Mouse (Mus musculus) kidney, postnatal 0 days (tissue): ENCODE measurements around the gene Scn5a. TPM values are rescaled to one million over a fixed set of nuclear protein-coding genes. Genes with fewer than 3 reads are reported as not detected.
A peak's percentile ranks its signal among the peaks of the same experiment; 100 is the strongest.

Experiments used
- ATAC-seq: fragments of 200-750 bp; cut with Nextera tagmentation; replicated peaks from 2 replicates; pipeline ENCODE4 v1.8.0; 2017; ENCODE audit warnings: low read depth, moderate number of reproducible peaks, moderate TSS enrichment, moderate library complexity; ENCODE audit not compliant: low FRiP score
- DNase-seq: peaks from one replicate; pipeline ENCODE4 v3.0.0-alpha.2; 2016; ENCODE audit warnings: low spot score
- H3K27ac ChIP-seq: fragments of 300-500 bp; sonication (generic); 2 replicates; pipeline ENCODE4 v1.5.1; 2014; ENCODE audit warnings: mild to moderate bottlenecking
- H3K27me3 ChIP-seq: fragments of 300-500 bp; sonication (generic); 2 replicates; pipeline ENCODE4 v1.6.1; 2014; ENCODE audit warnings: low read length, mixed read lengths; ENCODE audit not compliant: insufficient read depth
- H3K36me3 ChIP-seq: fragments of 300-500 bp; sonication (generic); 2 replicates; pipeline ENCODE4 v1.6.1; 2014; ENCODE audit warnings: low read length, mixed read lengths; ENCODE audit not compliant: insufficient read depth
- H3K4me1 ChIP-seq: fragments of 300-500 bp; sonication (generic); replicated peaks from 2 replicates; pipeline ENCODE4 v1.6.1; 2014; ENCODE audit warnings: antibody characterized with exemption, low read length, mixed read lengths; ENCODE audit not compliant: insufficient read depth
- H3K4me2 ChIP-seq: fragments of 300-500 bp; sonication (generic); 2 replicates; pipeline ENCODE4 v1.6.1; 2014; ENCODE audit warnings: mild to moderate bottlenecking, low read length, moderate library complexity, mixed read lengths
- H3K4me3 ChIP-seq: fragments of 300-500 bp; sonication (generic); replicated peaks from 2 replicates; pipeline ENCODE4 v1.5.1; 2014; ENCODE audit warnings: low read depth, low read length
- H3K9ac ChIP-seq: fragments of 300-500 bp; sonication (generic); 2 replicates; pipeline ENCODE4 v1.6.1; 2014; ENCODE audit warnings: low read depth, low read length
- H3K9me3 ChIP-seq: fragments of 300-500 bp; sonication (generic); replicated peaks from 2 replicates; pipeline ENCODE4 v1.6.1; 2016; ENCODE audit warnings: low read length, inconsistent platforms, mixed read lengths
- CTCF ChIP-seq: IDR thresholded peaks from 2 replicates; pipeline ENCODE4 v1.5.1; 2016; ENCODE audit warnings: antibody characterized with exemption, low read depth, mild to moderate bottlenecking, moderate library complexity
- WGBS: fragments of 180-500 bp; shearing (Covaris S2); extraction: QIAGEN DNeasy Blood & Tissue Kit; methylation state at CpG from one replicate; pipeline ENCODE4 v1.1.7; 2014; 5-methylcytosine and 5-hydroxymethylcytosine counted together
- polyA plus RNA-seq: library from polyadenylated mRNA; unstranded; fragments of >200 nt; fragmentation: Nextera tagmentation; extraction: Ambion mirVana; gene quantifications from 2 replicates; pipeline ENCODE4 v1.2.1, GENCODE M21; 2015

Gene Scn5a
- polyA plus RNA-seq, 1 experiment from 2014 or later: 0.12 TPM

DNA sequence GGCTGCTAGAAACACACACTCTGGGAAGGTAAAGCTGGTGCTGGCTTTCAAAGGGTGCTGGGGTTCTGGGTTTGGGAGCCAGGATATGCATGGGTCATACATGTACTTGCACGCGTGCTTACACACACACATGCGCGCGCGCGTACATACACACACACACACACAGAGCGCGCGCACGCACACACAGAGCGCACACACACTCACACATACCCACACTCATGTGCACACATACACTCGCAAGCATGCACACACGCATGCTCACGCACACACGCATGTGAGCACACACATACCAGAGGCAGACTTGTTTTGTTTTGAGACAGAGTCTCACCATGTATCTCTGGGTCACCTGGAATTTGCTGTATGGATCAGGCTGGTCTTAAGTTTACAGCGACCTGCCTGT lies 1.4 kb upstream of the Scn5a start:
- Histone ChIP-seq H3K9ac (no peak overlapping the region), H3K4me3 (no peak overlapping the region), H3K36me3 (no peaks in the 10 kb centered on the region), H3K4me1 (peaks cover 5% of the 10 kb centered on the region; the same call in 1 of the 2 replicates), H3K27me3 (peaks cover 43% of the 10 kb centered on the region), H3K27ac (no peak overlapping the region), H3K4me2 (no peak overlapping the region), H3K9me3 (no peaks in the 10 kb centered on the region)
- TF ChIP-seq CTCF: no peak
- ATAC-seq (no peak), DNase-seq (no peak)
- WGBS: 91% methylated on average over 17 of the region's 17 CpGs

DNA sequence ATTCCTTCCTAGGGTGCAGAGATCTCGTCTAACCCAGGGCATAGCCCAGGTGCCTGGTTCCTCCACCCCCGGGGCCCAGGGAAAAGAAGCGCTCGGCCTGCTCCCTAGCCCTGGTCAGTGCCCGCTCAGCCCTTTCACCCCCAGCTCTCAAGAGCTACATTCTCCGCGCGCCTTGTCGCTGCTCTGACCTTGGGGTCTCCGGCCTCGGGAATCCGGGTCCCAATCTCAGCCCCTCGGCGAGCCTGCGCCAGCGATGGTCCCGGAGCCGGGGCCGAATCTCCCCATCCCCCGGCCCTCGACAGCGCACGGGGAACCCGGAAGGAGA lies 543 bp downstream of the Scn5a start:
- Histone ChIP-seq H3K4me1 (peaks cover 5% of the 10 kb centered on the region; the same call in 1 of the 2 replicates), H3K9ac (peak overlapping the region; percentile 50; the same call in 1 of the 2 replicates), H3K4me2 (peak overlapping the region; percentile 98), H3K27ac (no peak overlapping the region), H3K27me3 (peaks cover 43% of the 10 kb centered on the region), H3K36me3 (no peaks in the 10 kb centered on the region), H3K9me3 (no peaks in the 10 kb centered on the region), H3K4me3 (peak overlapping the region; percentile 54)
- no peak for ATAC-seq
- WGBS: 1% methylated on average over 24 of the region's 24 CpGs
- TF ChIP-seq CTCF: no peak
- DNase-seq: no peak

DNA sequence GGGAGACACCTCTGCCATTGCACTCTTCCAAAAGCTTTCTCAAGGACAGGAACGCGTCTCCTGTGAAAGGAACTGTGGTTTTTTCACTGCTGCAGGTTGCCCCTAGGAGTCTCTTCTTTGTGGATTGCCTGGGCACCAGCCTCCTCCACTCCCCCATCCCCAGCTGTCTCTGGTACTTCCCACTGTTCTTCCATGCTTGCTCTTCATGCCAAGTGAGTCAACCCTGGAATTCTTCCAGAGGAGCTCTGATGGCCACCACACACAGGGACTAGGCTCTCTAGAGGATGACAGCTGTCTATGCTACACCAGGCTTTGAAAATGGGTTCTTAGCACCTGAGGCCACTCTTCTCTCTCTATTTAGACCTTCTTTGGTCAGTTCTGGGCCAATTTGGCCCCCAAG lies 1.8 kb downstream of the Scn5a start:
- ATAC-seq: no peak
- 90% methylated on average over 2 of the region's 2 CpGs for whole genome bisulfite sequencing
- H3K9ac ChIP-seq: no peak overlapping the region
- no peak overlapping the region for H3K4me2 ChIP-seq
- TF ChIP-seq CTCF: no peak
- H3K4me1 ChIP-seq: peaks cover 5% of the 10 kb centered on the region; the same call in 1 of the 2 replicates
- H3K4me3 ChIP-seq: no peak overlapping the region
- no peaks in the 10 kb centered on the region for H3K9me3 ChIP-seq
- no peak for DNase-seq
- H3K27me3 ChIP-seq: peaks cover 43% of the 10 kb centered on the region
- no peak overlapping the region for H3K27ac ChIP-seq
- H3K36me3 ChIP-seq: no peaks in the 10 kb centered on the region

DNA sequence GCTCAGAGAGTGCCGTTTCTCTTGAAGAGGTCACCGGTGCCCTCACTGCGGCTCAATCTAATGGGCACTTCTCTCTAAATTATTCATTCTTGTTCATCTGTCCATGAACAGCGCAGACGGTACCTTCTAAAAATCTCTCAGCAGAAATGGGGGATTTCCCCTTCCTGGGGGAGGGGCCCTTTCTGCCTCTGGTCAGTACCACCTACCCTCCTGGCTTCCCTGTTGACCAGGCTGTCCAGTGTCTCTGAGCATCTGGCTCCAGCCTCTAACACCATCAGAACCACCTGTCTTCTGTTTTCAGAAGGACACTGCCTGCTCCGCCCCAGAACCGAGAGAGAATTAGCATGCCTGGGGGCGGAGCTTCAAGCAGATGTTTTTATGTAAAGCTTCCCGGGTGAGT lies 3.1 kb downstream of the Scn5a start:
- Histone ChIP-seq H3K4me2 (no peak overlapping the region), H3K27me3 (peaks cover 56% of the 10 kb centered on the region), H3K9me3 (no peaks in the 10 kb centered on the region), H3K36me3 (no peaks in the 10 kb centered on the region), H3K4me1 (peaks cover 5% of the 10 kb centered on the region; the same call in 1 of the 2 replicates), H3K27ac (no peak overlapping the region), H3K4me3 (no peak overlapping the region), H3K9ac (no peak overlapping the region)
- DNase-seq (no peak), ATAC-seq (no peak)
- 50% methylated on average over 9 of the region's 9 CpGs for WGBS
- no peak for TF ChIP-seq CTCF

DNA sequence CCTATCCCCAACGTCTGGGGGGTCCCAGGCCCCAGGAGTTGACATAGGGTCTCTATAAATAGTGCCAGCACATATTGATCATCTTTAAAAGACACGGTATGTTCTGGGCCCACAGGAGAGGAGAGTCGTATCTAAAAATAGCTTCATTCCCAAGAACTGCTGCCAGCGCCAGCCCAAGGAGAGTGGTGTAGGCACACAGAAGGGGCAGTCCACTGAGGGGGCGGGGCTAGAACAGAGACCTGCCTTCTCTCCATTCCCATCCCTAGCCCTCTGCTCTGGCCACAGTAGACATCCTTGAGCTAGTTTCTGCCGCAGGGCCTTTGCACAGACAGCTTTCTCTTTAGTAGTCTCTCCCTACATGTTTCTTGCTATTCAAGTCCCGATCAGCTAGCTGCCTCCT lies 4.5 kb downstream of the Scn5a start:
- H3K4me1 ChIP-seq: peaks cover 5% of the 10 kb centered on the region; the same call in 1 of the 2 replicates
- no peak overlapping the region for H3K9ac ChIP-seq
- ATAC-seq: no peak
- H3K27me3 ChIP-seq: peaks cover 50% of the 10 kb centered on the region
- H3K27ac ChIP-seq: no peak overlapping the region
- no peak for DNase-seq
- no peak overlapping the region for H3K4me3 ChIP-seq
- 76% methylated on average over 7 of the region's 7 CpGs for whole genome bisulfite sequencing
- H3K9me3 ChIP-seq: no peaks in the 10 kb centered on the region
- H3K36me3 ChIP-seq: no peaks in the 10 kb centered on the region
- TF ChIP-seq CTCF: no peak
- no peak overlapping the region for H3K4me2 ChIP-seq

DNA sequence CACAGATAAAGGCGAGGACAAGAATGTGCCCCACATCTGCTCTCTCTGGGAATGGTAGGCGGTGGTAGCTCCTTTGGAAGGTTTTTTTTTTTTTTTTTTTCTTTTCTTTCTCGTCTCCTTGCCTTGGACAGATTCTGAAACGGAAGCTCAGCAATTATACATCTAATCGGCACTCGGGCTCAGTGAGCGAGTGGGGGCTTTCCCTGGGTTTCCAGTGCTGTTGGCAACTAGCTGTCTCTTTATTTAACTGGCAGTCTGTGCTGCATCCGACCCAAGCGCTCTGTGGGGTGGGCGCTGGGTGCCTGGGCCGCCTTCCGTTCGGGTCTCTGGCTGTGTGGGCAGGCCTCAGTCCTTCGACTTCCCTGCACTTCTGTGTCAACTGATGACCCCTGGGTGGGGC lies 5.8 kb downstream of the Scn5a start:
- ATAC-seq: no peak
- WGBS: 58% methylated on average over 14 of the region's 14 CpGs

DNA sequence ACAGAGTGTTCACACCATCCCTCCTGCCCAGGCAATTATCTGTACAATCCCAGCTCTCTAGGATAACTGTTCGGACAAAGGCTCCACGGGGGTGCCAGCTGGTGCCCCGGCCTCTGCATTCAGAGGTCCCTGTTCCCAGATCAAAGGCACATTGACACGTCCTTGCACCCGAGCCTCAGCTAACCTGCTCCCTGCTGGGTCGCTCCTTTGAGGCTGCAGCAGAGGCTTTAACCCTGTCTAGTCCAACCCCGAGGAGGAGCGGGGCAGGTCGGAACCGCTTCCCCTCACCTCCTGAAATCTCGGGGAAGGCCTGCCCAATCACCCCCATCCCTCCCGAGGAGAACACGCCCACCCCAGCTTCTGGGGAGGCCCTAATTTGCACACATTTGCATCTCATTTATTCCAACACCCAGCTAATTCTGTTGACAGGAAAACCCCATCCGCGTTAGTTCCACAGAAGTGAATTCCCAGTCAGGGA lies 7.4 kb downstream of the Scn5a start:
- no peaks in the 10 kb centered on the region for H3K36me3 ChIP-seq
- ATAC-seq (no peak), DNase-seq (no peak)
- H3K27me3 ChIP-seq: peaks cover 23% of the 10 kb centered on the region
- H3K4me3 ChIP-seq: no peak overlapping the region
- no peak overlapping the region for H3K27ac ChIP-seq
- TF ChIP-seq CTCF: no peak
- no peaks in the 10 kb centered on the region for H3K9me3 ChIP-seq
- no peak overlapping the region for H3K4me2 ChIP-seq
- no peaks in the 10 kb centered on the region for H3K4me1 ChIP-seq
- no peak overlapping the region for H3K9ac ChIP-seq
- WGBS: 9% methylated on average over 15 of the region's 15 CpGs

More for the DNA sequence above, 5.8 kb downstream of the Scn5a start:
- no peak for DNase-seq
- TF ChIP-seq CTCF: no peak
- no peaks in the 10 kb centered on the region for H3K4me1 ChIP-seq
- no peak overlapping the region for H3K4me2 ChIP-seq
- no peak overlapping the region for H3K9ac ChIP-seq
- no peaks in the 10 kb centered on the region for H3K36me3 ChIP-seq
- H3K4me3 ChIP-seq: no peak overlapping the region
- peaks cover 36% of the 10 kb centered on the region for H3K27me3 ChIP-seq
- H3K27ac ChIP-seq: no peak overlapping the region
- no peaks in the 10 kb centered on the region for H3K9me3 ChIP-seq
